17 mouse cellular contexts compared by ENCODE assay signal in the genomic region with DNA sequence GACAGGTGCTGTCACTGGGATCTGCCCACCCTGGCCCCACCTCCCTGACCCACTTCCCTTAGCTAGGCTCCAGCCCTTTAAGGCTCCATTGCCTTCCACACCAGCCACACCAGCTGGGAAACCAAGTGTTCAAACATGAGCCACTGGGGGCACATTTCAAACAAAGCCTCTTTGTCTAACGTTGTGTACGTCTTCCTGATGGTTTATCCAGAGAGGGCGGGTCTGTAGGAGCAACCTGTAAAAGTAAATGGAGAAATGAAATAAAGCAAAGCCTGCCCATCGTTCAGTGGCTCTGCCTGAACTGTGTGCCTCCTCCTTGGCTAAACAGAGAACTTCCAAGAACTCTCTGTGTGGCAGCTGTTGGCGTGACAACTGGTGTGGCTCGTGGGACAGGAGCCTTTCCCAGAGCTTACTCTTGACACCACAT.
DNase-seq lines count a peak whose midpoint lies in the region; ATAC-seq and TF ChIP-seq lines count a peak whose summit lies in the region.
"Had no signal": no experiment of that assay in that cellular context is flagged by ENCODE, and none has a peak within 500 bp of the region (broad histone marks: within the 10 kb centered on the region; RNA-seq: fewer than 3 reads in every experiment).

No protein-coding gene starts in this region.

- TF ChIP-seq CTCF in left cerebral cortex, adult 2 months (IDR thresholded peaks at IDR 0.05) = no peak

- no peak overlapping the region for H3K4me2 ChIP-seq in limb, embryonic 13.5 days (replicated peaks)
- H3K4me2 ChIP-seq in stomach, embryonic 16.5 days (ENCODE audit: low read depth, low read length) = no peak overlapping the region
- no peak overlapping the region for H3K4me2 ChIP-seq in forebrain, embryonic 13.5 days
- H3K4me2 ChIP-seq: heart, embryonic 13.5 days; liver, embryonic 12.5 days; lung, embryonic 15.5 days had no signal

- H3K4me3 ChIP-seq in heart, embryonic 10.5 days = no peak overlapping the region
- no peak overlapping the region for H3K4me3 ChIP-seq in limb, embryonic 13.5 days
- no peak overlapping the region for H3K4me3 ChIP-seq in stomach, embryonic 16.5 days (replicated peaks; ENCODE audit: low read length)
- H3K4me3 ChIP-seq in left cerebral cortex, adult 2 months = no peak overlapping the region
- no peak overlapping the region for H3K4me3 ChIP-seq in forebrain, embryonic 13.5 days
- H3K4me3 ChIP-seq: heart, embryonic 13.5 days; liver, embryonic 12.5 days; lung, embryonic 15.5 days; megakaryocyte, embryonic 14.5 days had no signal

- peaks cover 5% of the 10 kb centered on the region; the same call in 1 of the 2 replicates for H3K4me1 ChIP-seq in heart, embryonic 10.5 days
- no peaks in the 10 kb centered on the region for H3K4me1 ChIP-seq in limb, embryonic 13.5 days
- H3K4me1 ChIP-seq in stomach, embryonic 16.5 days (ENCODE audit: control insufficient read depth, insufficient read depth, low read length) = no peaks in the 10 kb centered on the region
- H3K4me1 ChIP-seq in forebrain, embryonic 13.5 days = no peaks in the 10 kb centered on the region

- peak; percentile 69; the same call in 1 of the 2 replicates for ATAC-seq in limb, embryonic 13.5 days (ENCODE audit: low FRiP score, low read depth)
- peak; percentile 60; the same call in 1 of the 2 replicates for ATAC-seq in stomach, embryonic 16.5 days (ENCODE audit: insufficient read depth, low FRiP score)
- ATAC-seq in forebrain, embryonic 13.5 days = no peak
- ATAC-seq: liver, embryonic 12.5 days; midbrain, embryonic 16.5 days had no signal

- intact Hi-C loops in left cerebral cortex, adult 2 months (cut with DNase I) = no loop called here

- H3K27me3 ChIP-seq in heart, embryonic 10.5 days (ENCODE audit: insufficient read depth, poor library complexity, severe bottlenecking) = no peaks in the 10 kb centered on the region
- H3K27me3 ChIP-seq in limb, embryonic 13.5 days = no peaks in the 10 kb centered on the region
- H3K27me3 ChIP-seq in stomach, embryonic 16.5 days (ENCODE audit: control insufficient read depth, insufficient read depth, low read length) = no peaks in the 10 kb centered on the region
- H3K27me3 ChIP-seq in forebrain, embryonic 13.5 days = no peaks in the 10 kb centered on the region
- H3K27me3 ChIP-seq: heart, embryonic 13.5 days; liver, embryonic 12.5 days; lung, embryonic 15.5 days had no signal

- 73% methylated on average over 6 of the region's 6 CpGs for WGBS in heart, embryonic 10.5 days
- 45% methylated on average over 6 of the region's 6 CpGs for WGBS in limb, embryonic 13.5 days
- 41% methylated on average over 6 of the region's 6 CpGs for WGBS in stomach, embryonic 16.5 days
- WGBS in forebrain, embryonic 13.5 days = 61% methylated on average over 6 of the region's 6 CpGs

- 0 out of 2 replicates have a peak overlapping the region, but pooled peaks have one; percentile 1 for H3K27ac ChIP-seq in heart, embryonic 10.5 days
- peak overlapping the region; percentile 33; the same call in 1 of the 2 replicates for H3K27ac ChIP-seq in limb, embryonic 13.5 days
- peak overlapping the region; percentile 43 for H3K27ac ChIP-seq in stomach, embryonic 16.5 days (ENCODE audit: low read length)
- no peak overlapping the region for H3K27ac ChIP-seq in left cerebral cortex, adult 2 months
- H3K27ac ChIP-seq in forebrain, embryonic 13.5 days = no peak overlapping the region
- H3K27ac ChIP-seq: heart, embryonic 13.5 days; liver, embryonic 12.5 days; lung, embryonic 15.5 days had no signal

- no peak overlapping the region for H3K9ac ChIP-seq in limb, embryonic 13.5 days
- no peak overlapping the region for H3K9ac ChIP-seq in stomach, embryonic 16.5 days (ENCODE audit: low read length)
- no peak overlapping the region for H3K9ac ChIP-seq in forebrain, embryonic 13.5 days
- H3K9ac ChIP-seq: heart, embryonic 13.5 days; liver, embryonic 12.5 days; lung, embryonic 15.5 days had no signal

- H3K9me3 ChIP-seq in heart, embryonic 10.5 days = no peaks in the 10 kb centered on the region
- H3K9me3 ChIP-seq in limb, embryonic 13.5 days = no peaks in the 10 kb centered on the region
- H3K9me3 ChIP-seq in stomach, embryonic 16.5 days (replicated peaks; ENCODE audit: control insufficient read depth, low read length) = no peaks in the 10 kb centered on the region
- no peaks in the 10 kb centered on the region for H3K9me3 ChIP-seq in forebrain, embryonic 13.5 days (replicated peaks)
- H3K9me3 ChIP-seq: heart, embryonic 13.5 days; liver, embryonic 12.5 days; lung, embryonic 15.5 days had no signal

- DNase-seq in heart, embryonic 10.5 days (ENCODE audit: low spot score) = no peak
- DNase-seq in heart, adult 9 months (ENCODE audit: low spot score in 2 of 2) = no peak
- no peak for DNase-seq in left cerebral cortex, adult 2 months (ENCODE audit: extremely low spot score in 1 of 2, low spot score in 2 of 2)
- DNase-seq in right cerebral cortex, postnatal 14 days = no peak
- no peak for DNase-seq in cerebellum, postnatal 4 days (ENCODE audit: low spot score in 2 of 2)
- DNase-seq: adrenal gland, adult 8-10 months; cerebellum, postnatal 10 days; gastrocnemius, postnatal 14 days; kidney, postnatal 10 days had no signal

- no peaks in the 10 kb centered on the region for H3K36me3 ChIP-seq in heart, embryonic 10.5 days
- no peaks in the 10 kb centered on the region for H3K36me3 ChIP-seq in limb, embryonic 13.5 days
- no peaks in the 10 kb centered on the region for H3K36me3 ChIP-seq in stomach, embryonic 16.5 days (ENCODE audit: control insufficient read depth, insufficient read depth, low read length)
- no peaks in the 10 kb centered on the region for H3K36me3 ChIP-seq in forebrain, embryonic 13.5 days (ENCODE audit: poor library complexity, severe bottlenecking)
- H3K36me3 ChIP-seq: heart, embryonic 13.5 days; liver, embryonic 12.5 days; lung, embryonic 15.5 days had no signal

Comparison
In these comparisons a context has a peak if more than half of its experiments do, and no peak if none do; other contexts are left out.
1. H3K27ac ChIP-seq: peak in heart, embryonic 10.5 days (single experiment), limb, embryonic 13.5 days (single experiment) and stomach, embryonic 16.5 days (single experiment); none in left cerebral cortex, adult 2 months (single experiment) and forebrain, embryonic 13.5 days (single experiment).